Mouse (Mus musculus): Measurements from ENCODE around the gene Col7a1. TPM values are rescaled to one million over a fixed set of nuclear protein-coding genes. Genes with fewer than 3 reads are reported as not detected.

Gene Col7a1
- polyA plus RNA-seq (2012; rRNA removed), result 3.4 and 4.9 TPM in 2 replicates

- H3K4me3 ChIP-seq (ENCODE audit: control insufficient read depth, low read depth, low read length), result no peak within 1 kb of the TSS
- H3K4me1 ChIP-seq (ENCODE audit: control insufficient read depth, insufficient read depth, low read length), result no peaks in the 10 kb centered on the region
- H3K27me3 ChIP-seq (ENCODE audit: control insufficient read depth, insufficient read depth, low read length), result no peaks in the 10 kb centered on the region
- TF ChIP-seq CTCF (IDR thresholded peaks at IDR 0.05; ENCODE audit: control insufficient read depth, insufficient read depth, insufficient replicate concordance, low read depth, low read length) (no peak), POLR2A (IDR thresholded peaks at IDR 0.05; ENCODE audit: control insufficient read depth, low read depth, low read length) (no peak)
- H3K36me3 ChIP-seq (ENCODE audit: control insufficient read depth, insufficient read depth, low read length), result no peaks in the 10 kb centered on the region
- H3K27ac ChIP-seq (ENCODE audit: control insufficient read depth, insufficient read depth, low read depth, low read length), result no peak within 1 kb of the TSS
These were observed at the start of gene Col7a1 for GRCm38 (mm10) chr9:108953081-108953636. Col7a1 (plus strand) TSS chr9:108953586.

GRCm38 (mm10) chr9:108912308-108912707 lies 41.1 kb upstream of the Col7a1 start:
- Histone ChIP-seq H3K27me3 (ENCODE audit: control insufficient read depth, insufficient read depth, low read length) (no peaks in the 10 kb centered on the region), H3K36me3 (ENCODE audit: control insufficient read depth, insufficient read depth, low read length) (no peaks in the 10 kb centered on the region), H3K27ac (ENCODE audit: control insufficient read depth, insufficient read depth, low read depth, low read length) (no peak overlapping the region), H3K4me1 (ENCODE audit: control insufficient read depth, insufficient read depth, low read length) (peaks cover 19% of the 10 kb centered on the region), H3K4me3 (ENCODE audit: control insufficient read depth, low read depth, low read length) (no peak overlapping the region)
- TF ChIP-seq CTCF (IDR thresholded peaks at IDR 0.05; ENCODE audit: control insufficient read depth, insufficient read depth, insufficient replicate concordance, low read depth, low read length), result no peak
- no peak for TF ChIP-seq POLR2A (IDR thresholded peaks at IDR 0.05; ENCODE audit: control insufficient read depth, low read depth, low read length)

- Histone ChIP-seq H3K27me3 (ENCODE audit: control insufficient read depth, insufficient read depth, low read length) (no peaks in the 10 kb centered on the region), H3K4me1 (ENCODE audit: control insufficient read depth, insufficient read depth, low read length) (peaks cover 19% of the 10 kb centered on the region), H3K27ac (ENCODE audit: control insufficient read depth, insufficient read depth, low read depth, low read length) (no peak overlapping the region), H3K4me3 (ENCODE audit: control insufficient read depth, low read depth, low read length) (peak overlapping the region; percentile 63), H3K36me3 (ENCODE audit: control insufficient read depth, insufficient read depth, low read length) (no peaks in the 10 kb centered on the region)
- TF ChIP-seq POLR2A (IDR thresholded peaks at IDR 0.05; ENCODE audit: control insufficient read depth, low read depth, low read length) (no peak), CTCF (IDR thresholded peaks at IDR 0.05; ENCODE audit: control insufficient read depth, insufficient read depth, insufficient replicate concordance, low read depth, low read length) (no peak)
These were observed 40.2 kb upstream of the Col7a1 start for GRCm38 (mm10) chr9:108913161-108913560.

- peak overlapping the region; percentile 63 for H3K4me3 ChIP-seq (ENCODE audit: control insufficient read depth, low read depth, low read length)
- H3K36me3 ChIP-seq (ENCODE audit: control insufficient read depth, insufficient read depth, low read length), result no peaks in the 10 kb centered on the region
- H3K4me1 ChIP-seq (ENCODE audit: control insufficient read depth, insufficient read depth, low read length), result peaks cover 19% of the 10 kb centered on the region
- no peaks in the 10 kb centered on the region for H3K27me3 ChIP-seq (ENCODE audit: control insufficient read depth, insufficient read depth, low read length)
- H3K27ac ChIP-seq (ENCODE audit: control insufficient read depth, insufficient read depth, low read depth, low read length), result no peak overlapping the region
- no peak for TF ChIP-seq CTCF (IDR thresholded peaks at IDR 0.05; ENCODE audit: control insufficient read depth, insufficient read depth, insufficient replicate concordance, low read depth, low read length)
- no peak for TF ChIP-seq POLR2A (IDR thresholded peaks at IDR 0.05; ENCODE audit: control insufficient read depth, low read depth, low read length)
These were observed 39.8 kb upstream of the Col7a1 start for GRCm38 (mm10) chr9:108913621-108914020.

- Histone ChIP-seq H3K36me3 (ENCODE audit: control insufficient read depth, insufficient read depth, low read length) (no peaks in the 10 kb centered on the region), H3K4me1 (ENCODE audit: control insufficient read depth, insufficient read depth, low read length) (peaks cover 19% of the 10 kb centered on the region), H3K27ac (ENCODE audit: control insufficient read depth, insufficient read depth, low read depth, low read length) (peak within 1 kb of the TSS; percentile 61), H3K27me3 (ENCODE audit: control insufficient read depth, insufficient read depth, low read length) (no peaks in the 10 kb centered on the region), H3K4me3 (ENCODE audit: control insufficient read depth, low read depth, low read length) (peak within 1 kb of the TSS; percentile 78)
- TF ChIP-seq POLR2A (IDR thresholded peaks at IDR 0.05; ENCODE audit: control insufficient read depth, low read depth, low read length) (peak; percentile 57; the same call in 1 of the 2 replicates), CTCF (IDR thresholded peaks at IDR 0.05; ENCODE audit: control insufficient read depth, insufficient read depth, insufficient replicate concordance, low read depth, low read length) (no peak)
These were observed 38.9 kb upstream of the Col7a1 start, which contains the start of gene Tmem89 for GRCm38 (mm10) chr9:108914491-108914890. Tmem89 (plus strand) TSS chr9:108914619.

- Histone ChIP-seq H3K27ac (ENCODE audit: control insufficient read depth, insufficient read depth, low read depth, low read length) (no peak overlapping the region), H3K27me3 (ENCODE audit: control insufficient read depth, insufficient read depth, low read length) (no peaks in the 10 kb centered on the region), H3K4me3 (ENCODE audit: control insufficient read depth, low read depth, low read length) (no peak overlapping the region), H3K4me1 (ENCODE audit: control insufficient read depth, insufficient read depth, low read length) (no peaks in the 10 kb centered on the region), H3K36me3 (ENCODE audit: control insufficient read depth, insufficient read depth, low read length) (no peaks in the 10 kb centered on the region)
- no peak for TF ChIP-seq CTCF (IDR thresholded peaks at IDR 0.05; ENCODE audit: control insufficient read depth, insufficient read depth, insufficient replicate concordance, low read depth, low read length)
- TF ChIP-seq POLR2A (IDR thresholded peaks at IDR 0.05; ENCODE audit: control insufficient read depth, low read depth, low read length), result no peak
These were observed 27.5 kb upstream of the Col7a1 start for GRCm38 (mm10) chr9:108925897-108926296.

- Histone ChIP-seq H3K27ac (ENCODE audit: control insufficient read depth, insufficient read depth, low read depth, low read length) (no peak overlapping the region), H3K27me3 (ENCODE audit: control insufficient read depth, insufficient read depth, low read length) (no peaks in the 10 kb centered on the region), H3K36me3 (ENCODE audit: control insufficient read depth, insufficient read depth, low read length) (no peaks in the 10 kb centered on the region), H3K4me3 (ENCODE audit: control insufficient read depth, low read depth, low read length) (no peak overlapping the region), H3K4me1 (ENCODE audit: control insufficient read depth, insufficient read depth, low read length) (no peaks in the 10 kb centered on the region)
- TF ChIP-seq POLR2A (IDR thresholded peaks at IDR 0.05; ENCODE audit: control insufficient read depth, low read depth, low read length), result no peak
- TF ChIP-seq CTCF (IDR thresholded peaks at IDR 0.05; ENCODE audit: control insufficient read depth, insufficient read depth, insufficient replicate concordance, low read depth, low read length), result no peak
These were observed 25.0 kb upstream of the Col7a1 start for GRCm38 (mm10) chr9:108928424-108928823.

All from testis, adult 2 months (tissue).